Comparison of ENCODE assay signal across 12 mouse cellular contexts in genomic region chr5:137051914-137052505, GRCm38 (mm10). TPM values are rescaled to one million over a fixed set of nuclear protein-coding genes. Genes with fewer than 3 reads are reported as not detected.
DNase-seq lines count a peak whose midpoint lies in the region; ATAC-seq lines count a peak whose summit lies in the region.
"Had no signal": no experiment of that assay in that cellular context is flagged by ENCODE, and none has a peak within 500 bp of the region (broad histone marks: within the 10 kb centered on the region; RNA-seq: fewer than 3 reads in every experiment).

No protein-coding gene starts in this region.

- DNase-seq in layer of hippocampus, adult 18-20 months (ENCODE audit: low spot score in 2 of 2): peak; percentile 76 to 81
- no peak for DNase-seq in layer of hippocampus, postnatal 25 days (ENCODE audit: extremely low spot score in 1 of 2, low spot score in 1 of 2)
- DNase-seq in 3T3-L1 (ENCODE audit: low read depth, low spot score) (peak; percentile 72), MN1 (ENCODE audit: low spot score) (peak; percentile 64)
- peak; percentile 37 to 44 for DNase-seq in left cerebral cortex, postnatal 14 days (ENCODE audit: low spot score in 2 of 2)
- no peak for DNase-seq in heart, adult 18-20 months
- DNase-seq: cerebellum, adult 9-11 months; heart, adult 11 months; heart, postnatal 10 days had no signal

- no peak for ATAC-seq in megakaryocyte-erythroid progenitor cell, adult 5-6 weeks (replicated peaks; ENCODE audit: low FRiP score, low TSS enrichment, poor library complexity, severe bottlenecking)
- ATAC-seq: forebrain, embryonic 15.5 days; hindbrain, postnatal 0 days had no signal

- intact Hi-C loops in left cerebral cortex, postnatal 14 days (cut with DNase I): no loop called here

RNA-seq across cellular contexts. Expression of gene Ap1s1, which starts 6.1 kb away (rescaled TPM):
- 100 to 1,000 TPM; 316 to 355 TPM for total RNA-seq in layer of hippocampus, adult 18-20 months (2021)
- 100 to 1,000 TPM; 262 to 327 TPM for total RNA-seq in layer of hippocampus, postnatal 25 days (2021)
- total RNA-seq in left cerebral cortex, postnatal 14 days (2021): 100 to 1,000 TPM; 235 to 257 TPM
- total RNA-seq in heart, adult 18-20 months (2021): 10 to 100 TPM; 37.5 to 40.2 TPM
- total RNA-seq in megakaryocyte-erythroid progenitor cell, adult 5-6 weeks (2014; fragmentation: Nextera tagmentation): 52.2 and 78.7 TPM in 2 replicates
- total RNA-seq in megakaryocyte-erythroid progenitor cell, adult 5-6 weeks (2017): 46.5 and 50.2 TPM in 2 replicates

RNA-seq across cellular contexts. Expression of gene Serpine1, which starts 20.1 kb away (rescaled TPM):
- under 1 TPM; 0.40 to 0.94 TPM for total RNA-seq in layer of hippocampus, adult 18-20 months (2021)
- total RNA-seq in layer of hippocampus, postnatal 25 days (2021): under 1 TPM; 0.27 to 0.52 TPM
- total RNA-seq in left cerebral cortex, postnatal 14 days (2021): 1 to 10 TPM in 1 of 2 experiments, under 1 TPM in 1; 0.76 to 1.3 TPM
- total RNA-seq in heart, adult 18-20 months (2021): 10 to 100 TPM; 18.4 to 33.2 TPM
- total RNA-seq in megakaryocyte-erythroid progenitor cell, adult 5-6 weeks (2014; fragmentation: Nextera tagmentation): 0.72 TPM in 1 of 2 replicates, not detected in the other
- total RNA-seq in megakaryocyte-erythroid progenitor cell, adult 5-6 weeks (2017): 0.94 TPM in 1 of 2 replicates, not detected in the other

RNA-seq across cellular contexts. Expression of gene Vgf, which starts 25.8 kb away (rescaled TPM):
- 100 to 1,000 TPM; 228 to 230 TPM for total RNA-seq in layer of hippocampus, adult 18-20 months (2021)
- 100 to 1,000 TPM; 219 to 233 TPM for total RNA-seq in layer of hippocampus, postnatal 25 days (2021)
- 100 to 1,000 TPM; 278 to 317 TPM for total RNA-seq in left cerebral cortex, postnatal 14 days (2021)
- not detected for total RNA-seq in heart, adult 18-20 months (2021)
- total RNA-seq in megakaryocyte-erythroid progenitor cell, adult 5-6 weeks (2014; fragmentation: Nextera tagmentation): not detected in 2 replicates
- 0.27 and 0.47 TPM in 2 replicates for total RNA-seq in megakaryocyte-erythroid progenitor cell, adult 5-6 weeks (2017)
- total RNA-seq: heart, postnatal 10 days had no signal

Comparison
In these comparisons a context has a peak if more than half of its experiments do, and no peak if none do; other contexts are left out.
1. DNase-seq: peak in layer of hippocampus, adult 18-20 months (2 of 2), 3T3-L1 (single experiment), MN1 (single experiment) and left cerebral cortex, postnatal 14 days (2 of 2); none in layer of hippocampus, postnatal 25 days (0 of 2) and heart, adult 18-20 months (0 of 2).
2. RNA of gene Serpine1, which starts 20.1 kb away (total RNA-seq): 18.4 to 33.2 TPM in heart, adult 18-20 months; 0.76 to 1.3 TPM in left cerebral cortex, postnatal 14 days, 0.72 to 0.94 TPM in megakaryocyte-erythroid progenitor cell, adult 5-6 weeks, 0.40 to 0.94 TPM in layer of hippocampus, adult 18-20 months and 0.27 to 0.52 TPM in layer of hippocampus, postnatal 25 days; every median in the first group is over 4 times any median in the second.
3. RNA of gene Vgf, which starts 25.8 kb away (total RNA-seq): 278 to 317 TPM in left cerebral cortex, postnatal 14 days, 219 to 233 TPM in layer of hippocampus, postnatal 25 days and 228 to 230 TPM in layer of hippocampus, adult 18-20 months; 0.27 to 0.47 TPM in megakaryocyte-erythroid progenitor cell, adult 5-6 weeks and not detected in heart, adult 18-20 months; every median in the first group is over 100 times any median in the second.